Mouse (Mus musculus): Measurements from ENCODE around the gene Cyren. TPM values are rescaled to one million over a fixed set of nuclear protein-coding genes. Genes with fewer than 3 reads are reported as not detected.
A peak's percentile ranks its signal among the peaks of the same experiment; 100 is the strongest.

Cyren gene
- polyA plus RNA-seq, 1 experiment from 2014 or later = 10.6 TPM

GRCm38 (mm10) chr6:34870724-34871123 lies 7.1 kb downstream of the Cyren start:
- Histone ChIP-seq H3K27me3 (no peaks in the 10 kb centered on the region), H3K4me2 (no peak overlapping the region), H3K4me1 (replicated peaks) (no peaks in the 10 kb centered on the region; the same call in 1 of the 2 replicates), H3K4me3 (no peak overlapping the region), H3K9me3 (no peaks in the 10 kb centered on the region), H3K9ac (peak overlapping the region; percentile 23; the same call in 1 of the 2 replicates), H3K36me3 (no peaks in the 10 kb centered on the region), H3K27ac (replicated peaks) (no peak overlapping the region)
- 87% methylated on average over 5 of the region's 5 CpGs for WGBS
- ATAC-seq (ENCODE audit: low read depth) = no peak

GRCm38 (mm10) chr6:34870136-34870535 lies 7.7 kb downstream of the Cyren start:
- Histone ChIP-seq H3K9me3 (no peaks in the 10 kb centered on the region), H3K4me2 (no peak overlapping the region), H3K27me3 (no peaks in the 10 kb centered on the region), H3K9ac (no peak overlapping the region), H3K27ac (replicated peaks) (no peak overlapping the region), H3K4me1 (replicated peaks) (no peaks in the 10 kb centered on the region; the same call in 1 of the 2 replicates), H3K36me3 (no peaks in the 10 kb centered on the region), H3K4me3 (no peak overlapping the region)
- WGBS = 76% methylated on average over 5 of the region's 5 CpGs
- no peak for ATAC-seq (ENCODE audit: low read depth)

GRCm38 (mm10) chr6:34869225-34869915 lies 8.5 kb downstream of the Cyren start:
- no peaks in the 10 kb centered on the region for H3K27me3 ChIP-seq
- WGBS = 82% methylated on average over 13 of the region's 13 CpGs
- no peak for ATAC-seq (ENCODE audit: low read depth)
- H3K4me2 ChIP-seq = no peak overlapping the region
- no peak overlapping the region for H3K4me3 ChIP-seq
- H3K36me3 ChIP-seq = no peaks in the 10 kb centered on the region
- no peak overlapping the region for H3K27ac ChIP-seq (replicated peaks)
- H3K4me1 ChIP-seq (replicated peaks) = no peaks in the 10 kb centered on the region
- no peak overlapping the region for H3K9ac ChIP-seq
- H3K9me3 ChIP-seq = no peaks in the 10 kb centered on the region

GRCm38 (mm10) chr6:34868507-34869217 lies 9.2 kb downstream of the Cyren start:
- Histone ChIP-seq H3K4me3 (no peak overlapping the region), H3K4me1 (replicated peaks) (no peaks in the 10 kb centered on the region), H3K36me3 (no peaks in the 10 kb centered on the region)

GRCm38 (mm10) chr6:34867995-34868350 lies 9.9 kb downstream of the Cyren start:
- no peaks in the 10 kb centered on the region for H3K36me3 ChIP-seq
- no peak overlapping the region for H3K27ac ChIP-seq (replicated peaks)
- H3K27me3 ChIP-seq = no peaks in the 10 kb centered on the region
- H3K4me2 ChIP-seq = no peak overlapping the region
- no peak overlapping the region for H3K4me3 ChIP-seq
- WGBS = 75% methylated on average over 10 of the region's 10 CpGs
- no peaks in the 10 kb centered on the region for H3K9me3 ChIP-seq
- ATAC-seq (ENCODE audit: low read depth) = no peak
- H3K9ac ChIP-seq = no peak overlapping the region
- no peaks in the 10 kb centered on the region for H3K4me1 ChIP-seq (replicated peaks)

More at GRCm38 (mm10) chr6:34868507-34869217, 9.2 kb downstream of the Cyren start:
- no peak overlapping the region for H3K9ac ChIP-seq
- no peaks in the 10 kb centered on the region for H3K9me3 ChIP-seq
- no peak overlapping the region for H3K27ac ChIP-seq (replicated peaks)
- H3K4me2 ChIP-seq = no peak overlapping the region
- H3K27me3 ChIP-seq = no peaks in the 10 kb centered on the region
- WGBS = 78% methylated on average over 20 of the region's 20 CpGs
- ATAC-seq (ENCODE audit: low read depth) = no peak

- H3K4me3 ChIP-seq = no peak overlapping the region
- no peak overlapping the region for H3K9ac ChIP-seq
- H3K27me3 ChIP-seq = no peaks in the 10 kb centered on the region
- no peaks in the 10 kb centered on the region for H3K36me3 ChIP-seq
- no peak overlapping the region for H3K27ac ChIP-seq (replicated peaks)
- no peak for ATAC-seq (ENCODE audit: low read depth)
- no peaks in the 10 kb centered on the region for H3K4me1 ChIP-seq (replicated peaks)
- 77% methylated on average over 16 of the region's 16 CpGs for WGBS
- H3K9me3 ChIP-seq = no peaks in the 10 kb centered on the region
- no peak overlapping the region for H3K4me2 ChIP-seq
These were observed 10.4 kb downstream of the Cyren start for GRCm38 (mm10) chr6:34867301-34867994.

- Histone ChIP-seq H3K27me3 (no peaks in the 10 kb centered on the region), H3K9me3 (no peaks in the 10 kb centered on the region), H3K36me3 (no peaks in the 10 kb centered on the region), H3K27ac (replicated peaks) (no peak overlapping the region), H3K9ac (no peak overlapping the region), H3K4me3 (no peak overlapping the region), H3K4me1 (replicated peaks) (no peaks in the 10 kb centered on the region), H3K4me2 (no peak overlapping the region)
- WGBS = 32% methylated on average over 8 of the region's 8 CpGs
- no peak for ATAC-seq (ENCODE audit: low read depth)
These were observed 11.1 kb downstream of the Cyren start for GRCm38 (mm10) chr6:34866786-34867185.

GRCm38 (mm10) chr6:34865711-34866593 lies 11.9 kb downstream of the Cyren start:
- H3K36me3 ChIP-seq = no peaks in the 10 kb centered on the region
- no peak overlapping the region for H3K9ac ChIP-seq
- WGBS = 63% methylated on average over 7 of the region's 7 CpGs
- no peak for ATAC-seq (ENCODE audit: low read depth)
- H3K4me2 ChIP-seq = no peak overlapping the region
- no peaks in the 10 kb centered on the region for H3K4me1 ChIP-seq (replicated peaks)
- no peaks in the 10 kb centered on the region for H3K9me3 ChIP-seq
- H3K27me3 ChIP-seq = no peaks in the 10 kb centered on the region
- no peak overlapping the region for H3K4me3 ChIP-seq
- no peak overlapping the region for H3K27ac ChIP-seq (replicated peaks)

- no peaks in the 10 kb centered on the region for H3K9me3 ChIP-seq
- no peaks in the 10 kb centered on the region for H3K27me3 ChIP-seq
- no peaks in the 10 kb centered on the region for H3K4me1 ChIP-seq (replicated peaks)
- no peak overlapping the region for H3K4me2 ChIP-seq
- no peak overlapping the region for H3K4me3 ChIP-seq
- no peaks in the 10 kb centered on the region for H3K36me3 ChIP-seq
- H3K9ac ChIP-seq = no peak overlapping the region
- H3K27ac ChIP-seq (replicated peaks) = no peak overlapping the region
- 82% methylated on average over 5 of the region's 5 CpGs for WGBS
- ATAC-seq (ENCODE audit: low read depth) = no peak
These were observed 12.6 kb downstream of the Cyren start for GRCm38 (mm10) chr6:34865213-34865612.

DNA sequence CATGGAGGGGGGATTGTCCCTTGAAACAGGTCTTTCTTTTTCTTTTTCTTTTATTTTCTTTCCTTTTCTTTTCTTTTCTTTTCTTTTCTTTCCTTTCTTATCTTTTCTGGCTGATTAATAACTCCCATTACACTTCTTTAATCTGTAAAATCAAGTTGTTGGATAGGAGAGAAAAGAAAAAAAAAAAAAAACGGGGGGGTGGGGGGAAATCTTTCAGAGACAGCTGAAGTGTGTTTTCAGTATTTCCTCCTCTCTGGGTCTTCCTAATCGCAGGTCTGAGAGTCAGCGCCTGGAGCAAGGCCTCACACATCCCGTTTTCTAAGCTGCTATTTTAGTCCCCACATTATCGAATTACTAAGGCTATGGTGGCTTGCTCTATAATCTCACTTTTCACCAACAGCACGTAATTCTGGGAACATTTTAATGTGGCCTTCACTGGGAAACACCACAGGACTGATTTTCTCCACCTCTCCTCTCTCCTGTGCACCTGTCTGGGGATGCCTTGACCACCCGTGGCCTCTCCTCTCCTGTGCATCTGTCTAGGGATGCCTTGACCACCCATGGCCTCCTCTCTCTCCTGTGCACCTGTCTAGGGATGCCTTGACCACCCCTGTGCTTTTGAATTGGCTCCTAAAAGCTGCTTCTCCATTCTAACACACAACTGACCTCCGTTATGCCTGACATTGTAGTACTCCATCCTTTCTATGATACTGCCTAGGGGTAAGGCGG lies 13.9 kb downstream of the Cyren start:
- Histone ChIP-seq H3K9ac (no peak overlapping the region), H3K9me3 (no peaks in the 10 kb centered on the region), H3K36me3 (no peaks in the 10 kb centered on the region), H3K4me3 (no peak overlapping the region), H3K27me3 (no peaks in the 10 kb centered on the region), H3K4me1 (replicated peaks) (no peaks in the 10 kb centered on the region), H3K27ac (replicated peaks) (no peak overlapping the region), H3K4me2 (no peak overlapping the region)
- 78% methylated on average over 9 of the region's 9 CpGs for WGBS
- no peak for ATAC-seq (ENCODE audit: low read depth)

GRCm38 (mm10) chr6:34862791-34863403 lies 15.0 kb downstream of the Cyren start, which contains the start of gene Tmem140:
Gene Tmem140 (plus strand): TSS chr6:34863146.
- WGBS = 63% methylated on average over 11 of the region's 11 CpGs

More at GRCm38 (mm10) chr6:34862791-34863403, 15.0 kb downstream of the Cyren start, which contains the start of gene Tmem140:
- H3K36me3 ChIP-seq = no peaks in the 10 kb centered on the region
- no peaks in the 10 kb centered on the region for H3K9me3 ChIP-seq
- H3K27me3 ChIP-seq = no peaks in the 10 kb centered on the region
- ATAC-seq (ENCODE audit: low read depth) = no peak
- H3K4me2 ChIP-seq = no peak within 1 kb of the TSS
- H3K27ac ChIP-seq (replicated peaks) = no peak within 1 kb of the TSS
- no peaks in the 10 kb centered on the region for H3K4me1 ChIP-seq (replicated peaks)
- H3K9ac ChIP-seq = no peak within 1 kb of the TSS
- H3K4me3 ChIP-seq = no peak within 1 kb of the TSS

Data from neural tube, embryonic 13.5 days (tissue).